Mouse (Mus musculus) limb, embryonic 10.5 days (tissue): ENCODE results near the gene Neurog1. TPM values are rescaled to one million over a fixed set of nuclear protein-coding genes. Genes with fewer than 3 reads are reported as not detected.
A peak's percentile ranks its signal among the peaks of the same experiment; 100 is the strongest.

Source experiments
- DNase-seq: peaks from one replicate; pipeline ENCODE4 v3.0.0-alpha.2; 2017; ENCODE audit warnings: low spot score
- H3K27ac ChIP-seq: fragments of 300-500 bp; sonication (generic); 2 replicates; pipeline ENCODE4 v1.5.1; 2016; ENCODE audit warnings: mild to moderate bottlenecking
- H3K27me3 ChIP-seq: fragments of 300-500 bp; sonication (generic); 2 replicates; pipeline ENCODE4 v1.6.1; 2016; ENCODE audit warnings: low read depth, mild to moderate bottlenecking; ENCODE audit not compliant: poor library complexity, severe bottlenecking
- H3K36me3 ChIP-seq: fragments of 300-500 bp; sonication (generic); 2 replicates; pipeline ENCODE4 v1.6.1; 2016; ENCODE audit warnings: mild to moderate bottlenecking, moderate library complexity
- H3K4me1 ChIP-seq: fragments of 300-500 bp; sonication (generic); 2 replicates; pipeline ENCODE4 v1.6.1; 2016
- H3K4me3 ChIP-seq: fragments of 300-500 bp; sonication (generic); 2 replicates; pipeline ENCODE4 v1.5.1; 2016; ENCODE audit warnings: mild to moderate bottlenecking, moderate library complexity
- H3K9me3 ChIP-seq: fragments of 300-500 bp; sonication (generic); replicated peaks from 2 replicates; pipeline ENCODE4 v1.6.1; 2016; ENCODE audit warnings: mild to moderate bottlenecking
- WGBS: fragments of 180-500 bp; shearing (Covaris S2); methylation state at CpG from one replicate; pipeline ENCODE4 v1.1.7; 2016; 5-methylcytosine and 5-hydroxymethylcytosine counted together
- polyA plus RNA-seq: library from polyadenylated mRNA; unstranded; fragments of >200 nt; fragmentation: Nextera tagmentation; extraction: Ambion mirVana; gene quantifications from 2 replicates; pipeline ENCODE4 v1.2.1, GENCODE M21; 2016

Neurog1 gene
- polyA plus RNA-seq, 1 experiment from 2014 or later: not detected

DNA sequence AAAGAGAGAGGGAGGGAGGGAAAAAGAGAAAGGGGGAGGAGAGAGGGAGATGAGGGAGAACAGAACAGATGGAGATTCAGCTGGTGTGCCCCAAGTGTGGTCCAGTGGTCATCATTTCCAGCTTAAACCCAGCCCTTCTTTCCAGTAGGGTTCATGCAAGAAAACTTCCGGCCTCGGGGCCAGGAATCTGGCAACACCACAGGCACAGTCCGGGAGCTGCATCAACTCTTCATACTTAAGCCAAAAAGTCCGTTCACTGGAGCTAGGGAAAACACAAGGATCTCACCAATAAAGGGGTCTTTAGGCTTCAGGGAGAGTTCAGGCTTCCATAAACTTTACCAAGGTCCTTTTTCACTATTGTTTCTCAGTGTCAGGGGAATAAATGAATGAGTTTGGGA, 29.1 kb downstream of the Neurog1 start:
- H3K4me3 ChIP-seq: 0 out of 2 replicates have a peak overlapping the region, but pooled peaks have one; percentile 52
- peaks cover 98% of the 10 kb centered on the region for H3K27me3 ChIP-seq
- 5% methylated on average over 4 of the region's 4 CpGs for WGBS
- peaks cover 29% of the 10 kb centered on the region for H3K4me1 ChIP-seq
- H3K36me3 ChIP-seq: no peaks in the 10 kb centered on the region
- no peaks in the 10 kb centered on the region for H3K9me3 ChIP-seq
- DNase-seq: peak; percentile 41
- H3K27ac ChIP-seq: peak overlapping the region; percentile 74; the same call in 1 of the 2 replicates

DNA sequence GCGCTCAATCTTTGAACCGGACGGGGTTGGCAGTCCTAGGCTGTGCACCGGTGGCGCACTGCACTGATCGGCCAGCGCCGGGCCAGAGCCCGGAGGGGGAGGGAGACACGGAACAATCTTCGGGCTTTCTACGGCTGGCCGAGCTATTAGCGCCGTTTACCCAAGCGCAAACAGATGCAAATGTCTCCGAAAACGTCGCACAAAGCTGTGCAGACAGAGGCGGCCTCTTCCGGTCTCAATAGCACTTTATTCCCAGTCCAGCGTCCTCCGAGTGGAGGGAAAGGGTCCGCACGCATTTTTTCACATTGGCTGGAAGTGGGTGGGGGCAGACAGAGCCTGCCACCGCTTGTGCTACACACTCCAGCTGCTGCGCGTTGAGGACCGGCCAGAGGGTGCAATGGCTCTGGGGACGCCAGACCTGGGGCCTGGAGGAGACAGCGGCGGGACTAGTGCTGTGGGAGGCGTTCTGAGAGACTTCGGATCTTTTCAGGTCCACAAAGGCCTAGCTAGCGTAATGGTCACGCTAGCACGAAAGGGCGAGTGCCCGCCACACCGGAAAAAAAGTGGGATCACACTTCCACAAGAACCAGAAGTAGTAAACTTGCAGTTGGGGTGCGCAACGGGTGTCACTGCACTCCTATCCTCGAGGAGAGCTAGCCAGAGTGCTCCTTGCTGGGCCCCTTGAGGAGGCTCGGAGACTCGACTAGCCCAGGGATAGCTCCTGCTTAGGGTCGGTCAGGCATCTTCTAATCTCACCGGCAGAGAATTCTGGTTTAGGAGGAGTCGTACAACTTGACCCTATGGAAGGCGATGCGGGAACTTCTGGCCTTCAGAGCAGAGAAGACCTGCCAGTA, 29.7 kb downstream of the Neurog1 start:
- Histone ChIP-seq H3K27me3 (peaks cover 95% of the 10 kb centered on the region), H3K36me3 (no peaks in the 10 kb centered on the region), H3K4me3 (peak overlapping the region; percentile 52), H3K27ac (peak overlapping the region; percentile 74), H3K4me1 (peaks cover 27% of the 10 kb centered on the region), H3K9me3 (no peaks in the 10 kb centered on the region)
- peak; percentile 67 for DNase-seq
- under 1% methylated on average over 50 of the region's 50 CpGs for WGBS

DNA sequence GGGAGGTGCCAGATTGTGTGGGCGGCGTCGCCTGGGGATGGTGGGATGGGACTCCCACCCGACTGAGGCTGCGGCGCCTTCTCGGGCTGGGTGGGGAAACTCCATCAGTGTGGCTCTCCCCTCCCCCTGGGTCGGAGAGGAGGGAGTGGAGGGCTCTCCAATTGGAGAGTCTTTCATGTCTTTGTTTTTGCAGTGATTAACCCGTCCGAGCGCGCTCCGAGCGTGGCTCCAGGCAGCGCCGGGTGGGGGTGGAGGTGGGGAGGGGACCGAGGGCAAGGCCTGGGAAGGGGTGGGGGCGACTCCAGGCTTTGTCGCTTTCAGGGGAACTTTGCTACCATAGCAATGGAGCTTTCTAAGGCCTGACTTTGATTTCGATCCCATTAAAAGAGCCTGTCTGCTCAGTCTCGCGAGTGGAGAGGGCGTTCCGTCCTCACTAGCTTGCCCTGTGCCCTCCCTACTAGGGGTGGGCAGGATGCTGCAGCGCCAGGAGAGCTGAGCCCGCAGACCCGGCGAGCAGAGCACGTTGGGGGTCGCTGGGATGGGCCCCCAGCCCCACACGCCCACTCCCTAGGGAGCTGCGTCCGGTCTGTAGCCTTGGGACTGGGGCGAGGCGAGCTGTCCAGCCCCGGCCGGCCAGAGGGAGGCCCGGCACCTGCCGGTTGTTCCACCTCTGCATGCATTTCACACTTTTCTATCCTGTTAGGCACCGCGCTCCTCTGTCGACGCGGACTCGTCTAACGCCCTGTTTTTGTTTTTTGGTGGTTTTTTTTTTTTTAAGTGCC, 30.6 kb downstream of the Neurog1 start:
- peak overlapping the region; percentile 52 for H3K4me3 ChIP-seq
- H3K27ac ChIP-seq: peak overlapping the region; percentile 74
- H3K27me3 ChIP-seq: peaks cover 95% of the 10 kb centered on the region
- DNase-seq: peak; percentile 77
- WGBS: under 1% methylated on average over 46 of the region's 46 CpGs
- H3K36me3 ChIP-seq: no peaks in the 10 kb centered on the region
- no peaks in the 10 kb centered on the region for H3K9me3 ChIP-seq
- H3K4me1 ChIP-seq: peaks cover 28% of the 10 kb centered on the region

DNA sequence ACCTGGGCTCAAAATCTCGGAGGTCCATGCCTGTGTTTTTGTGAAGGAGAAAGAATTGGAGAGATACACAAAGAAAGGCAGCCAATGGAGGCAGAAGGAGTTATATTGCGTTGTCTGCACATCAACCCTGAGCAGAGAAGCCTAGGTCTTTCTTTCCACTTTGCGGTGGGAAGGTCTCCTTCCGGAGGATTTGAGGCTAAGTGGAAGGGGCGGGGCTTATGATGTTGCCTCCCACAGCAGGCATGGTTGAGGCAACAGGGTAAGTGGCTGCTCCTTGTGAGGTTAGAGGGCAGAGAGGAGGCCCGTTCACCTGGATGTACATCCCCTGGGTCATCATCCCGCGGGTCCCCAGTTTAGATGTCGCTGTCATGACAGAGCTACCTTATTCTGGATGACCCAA, 32.7 kb downstream of the Neurog1 start:
- Histone ChIP-seq H3K4me3 (no peak overlapping the region), H3K36me3 (no peaks in the 10 kb centered on the region), H3K27ac (no peak overlapping the region), H3K4me1 (peaks cover 38% of the 10 kb centered on the region), H3K9me3 (no peaks in the 10 kb centered on the region), H3K27me3 (peaks cover 95% of the 10 kb centered on the region)
- 61% methylated on average over 9 of the region's 9 CpGs for WGBS
- DNase-seq: no peak

DNA sequence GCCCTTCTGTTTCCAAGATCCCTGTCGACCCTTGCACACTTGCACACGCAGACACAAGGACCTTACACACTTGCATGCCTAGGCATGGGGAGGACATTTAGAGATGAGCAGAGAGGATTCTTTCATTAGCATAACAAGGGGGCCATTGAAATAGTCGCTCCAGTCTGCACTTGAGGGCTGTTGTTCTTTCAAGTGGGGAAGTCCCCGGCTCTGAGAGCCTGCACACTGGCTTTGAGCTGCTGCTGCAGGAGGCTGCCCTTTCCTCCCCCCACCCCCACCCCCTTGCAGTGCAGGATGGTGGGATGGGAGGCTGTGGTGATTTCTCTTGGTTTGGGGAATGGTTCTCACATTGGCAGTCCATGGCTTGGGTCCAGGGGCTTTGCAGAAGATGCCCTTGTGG, 35.9 kb downstream of the Neurog1 start:
- DNase-seq: no peak
- Histone ChIP-seq H3K27me3 (peaks cover 80% of the 10 kb centered on the region), H3K4me1 (peaks cover 13% of the 10 kb centered on the region), H3K4me3 (no peak overlapping the region), H3K9me3 (no peaks in the 10 kb centered on the region), H3K36me3 (no peaks in the 10 kb centered on the region), H3K27ac (no peak overlapping the region)
- 25% methylated on average over 4 of the region's 4 CpGs for WGBS

DNA sequence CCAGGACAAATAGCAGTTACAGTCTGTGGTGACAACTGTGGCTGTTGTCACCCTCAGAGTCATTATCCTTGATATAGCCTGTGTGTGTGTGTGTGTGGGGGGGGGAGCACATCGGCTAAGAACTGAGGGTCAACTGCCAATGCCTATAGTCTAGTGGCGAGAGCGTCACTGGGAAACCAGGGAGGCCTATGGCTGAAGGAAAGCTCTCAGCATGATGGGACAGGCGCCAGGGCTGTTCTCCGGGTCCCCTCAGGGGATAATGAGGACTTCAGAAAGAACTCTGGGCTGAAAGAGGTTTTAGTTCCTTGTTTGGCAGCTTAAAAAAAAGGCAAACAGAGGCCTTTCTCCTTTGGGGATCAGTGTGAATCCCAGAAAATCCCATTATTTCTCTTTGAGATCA, 37.3 kb downstream of the Neurog1 start:
- DNase-seq: no peak
- Histone ChIP-seq H3K4me1 (peaks cover 10% of the 10 kb centered on the region), H3K36me3 (no peaks in the 10 kb centered on the region), H3K9me3 (no peaks in the 10 kb centered on the region), H3K4me3 (no peak overlapping the region), H3K27me3 (peaks cover 75% of the 10 kb centered on the region), H3K27ac (no peak overlapping the region)
- 45% methylated on average over 5 of the region's 5 CpGs for WGBS

DNA sequence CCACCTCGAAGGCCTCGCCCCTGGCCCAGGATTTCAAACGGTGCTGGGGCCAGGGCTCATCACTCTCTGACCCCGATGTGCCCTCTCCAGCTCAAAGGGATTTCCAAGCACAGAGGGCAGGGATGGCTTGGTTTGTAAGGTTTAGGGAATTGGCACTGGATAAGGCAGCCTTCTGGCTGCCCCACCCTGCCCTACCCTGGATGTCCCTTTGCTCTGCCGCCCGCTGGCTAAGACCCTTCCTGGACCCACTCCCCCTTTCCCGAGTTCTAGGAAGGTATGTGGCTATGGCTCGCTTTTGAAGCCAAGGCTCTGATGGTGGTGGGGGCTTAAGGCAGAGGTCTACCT, 42.9 kb downstream of the Neurog1 start:
- H3K27ac ChIP-seq: peak overlapping the region; percentile 75
- H3K36me3 ChIP-seq: no peaks in the 10 kb centered on the region
- no peaks in the 10 kb centered on the region for H3K9me3 ChIP-seq
- DNase-seq: no peak
- WGBS: 12% methylated on average over 8 of the region's 8 CpGs
- peak overlapping the region; percentile 45 for H3K4me3 ChIP-seq
- H3K27me3 ChIP-seq: peaks cover 28% of the 10 kb centered on the region
- peaks cover 20% of the 10 kb centered on the region for H3K4me1 ChIP-seq

DNA sequence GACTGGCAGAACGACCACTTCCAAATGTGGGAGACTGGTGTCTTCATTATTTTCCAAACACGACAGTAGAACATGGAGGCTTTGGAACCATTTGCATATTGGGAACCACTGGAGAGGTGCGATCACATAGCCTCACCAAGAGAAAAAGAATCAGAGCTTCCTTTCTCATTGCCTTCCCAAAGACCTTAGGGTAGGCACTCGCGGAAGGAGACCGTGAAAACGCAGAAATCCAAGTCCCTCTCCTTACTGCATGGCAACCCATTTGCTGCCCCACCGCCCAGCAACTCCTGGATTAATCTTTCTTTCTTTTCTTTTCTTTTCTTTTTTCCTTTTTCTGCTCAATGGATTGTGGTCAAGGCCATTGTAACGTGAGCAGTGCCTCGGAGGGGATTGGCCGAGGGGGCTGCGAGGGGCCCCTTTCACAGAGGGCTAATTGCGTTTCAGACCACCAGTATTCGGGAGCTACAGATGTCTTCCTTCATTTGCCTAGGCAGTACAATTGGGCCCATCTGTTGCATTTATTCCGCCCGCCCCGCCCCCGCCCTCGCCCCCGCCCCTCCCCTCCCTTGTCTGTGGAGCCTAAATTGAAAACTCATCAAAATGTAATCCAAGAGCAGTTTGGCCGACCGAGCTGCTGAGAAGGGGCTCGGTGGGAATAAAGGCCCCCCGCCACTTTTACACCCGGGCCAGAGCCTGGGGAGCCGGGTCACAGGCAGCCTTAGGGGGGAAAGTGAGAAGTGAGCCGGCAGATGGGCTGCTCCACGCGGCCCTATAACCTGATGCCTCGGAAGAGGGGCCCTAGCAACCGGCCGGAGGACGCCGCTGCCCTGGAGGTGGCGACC, 43.5 kb downstream of the Neurog1 start:
- Histone ChIP-seq H3K27ac (peak overlapping the region; percentile 75), H3K4me1 (peaks cover 20% of the 10 kb centered on the region), H3K4me3 (peak overlapping the region; percentile 45), H3K27me3 (peaks cover 26% of the 10 kb centered on the region), H3K9me3 (no peaks in the 10 kb centered on the region), H3K36me3 (no peaks in the 10 kb centered on the region)
- DNase-seq: peak; percentile 70
- 3% methylated on average over 35 of the region's 35 CpGs for WGBS

Other genes starting within 250 kb of the Neurog1 start
- 642 and 645 TPM in 2 replicates for gene H2afy, start 115.8 kb downstream of the Neurog1 start, polyA plus RNA-seq
- 0.63 and 1.2 TPM in 2 replicates for gene Tifab, start 73.3 kb downstream of the Neurog1 start, polyA plus RNA-seq
- gene Cxcl14, start 44.4 kb upstream of the Neurog1 start, polyA plus RNA-seq: 29.8 and 112 TPM in 2 replicates
- not detected in 2 replicates for gene Gm3045, start 174.4 kb upstream of the Neurog1 start, polyA plus RNA-seq
- not detected in 2 replicates for gene Slc25a48, start 186.2 kb upstream of the Neurog1 start, polyA plus RNA-seq
- not detected in 2 replicates for gene Il9, start 230.1 kb upstream of the Neurog1 start, polyA plus RNA-seq